Mouse (Mus musculus) hindbrain, embryonic 13.5 days (tissue): ENCODE measurements around the gene Dock2. TPM values are rescaled to one million over a fixed set of nuclear protein-coding genes. Genes with fewer than 3 reads are reported as not detected.
"Not testable (repeated sequence)": the region's sequence is repeated elsewhere in the genome, so short reads cannot be mapped to it uniquely, and the experiment has no call there.

Experiments
- ATAC-seq: fragments of 200-750 bp; cut with Nextera tagmentation; 2 replicates; pipeline ENCODE4 v1.8.0; 2017; ENCODE audit warnings: moderate TSS enrichment; ENCODE audit not compliant: low FRiP score
- H3K27ac ChIP-seq: fragments of 300-500 bp; sonication (generic); 2 replicates; pipeline ENCODE4 v1.5.1; 2015; ENCODE audit warnings: inconsistent platforms, mild to moderate bottlenecking, moderate library complexity
- H3K27me3 ChIP-seq: fragments of 300-500 bp; sonication (generic); 2 replicates; pipeline ENCODE4 v1.6.1; 2015; ENCODE audit warnings: mild to moderate bottlenecking, inconsistent platforms
- H3K36me3 ChIP-seq: fragments of 300-500 bp; sonication (generic); 2 replicates; pipeline ENCODE4 v1.6.1; 2015; ENCODE audit warnings: mild to moderate bottlenecking, inconsistent platforms
- H3K4me1 ChIP-seq: fragments of 300-500 bp; sonication (generic); replicated peaks from 2 replicates; pipeline ENCODE4 v1.6.1; 2015; ENCODE audit warnings: inconsistent platforms
- H3K4me2 ChIP-seq: fragments of 300-500 bp; sonication (generic); 2 replicates; pipeline ENCODE4 v1.6.1; 2015; ENCODE audit warnings: inconsistent platforms, mild to moderate bottlenecking, moderate library complexity
- H3K4me3 ChIP-seq: fragments of 300-500 bp; sonication (generic); 2 replicates; pipeline ENCODE4 v1.5.1; 2015; ENCODE audit warnings: mild to moderate bottlenecking, inconsistent platforms
- H3K9ac ChIP-seq: fragments of 300-500 bp; sonication (generic); 2 replicates; pipeline ENCODE4 v1.6.1; 2015; ENCODE audit warnings: mild to moderate bottlenecking, inconsistent platforms
- H3K9me3 ChIP-seq: fragments of 300-500 bp; sonication (generic); 2 replicates; pipeline ENCODE4 v1.6.1; 2016; ENCODE audit warnings: inconsistent platforms
- WGBS: fragments of 180-500 bp; shearing (Covaris S2); methylation state at CpG from one replicate; pipeline ENCODE4 v1.1.7; 2015; 5-methylcytosine and 5-hydroxymethylcytosine counted together
- polyA plus RNA-seq: library from polyadenylated mRNA; unstranded; fragments of >200 nt; fragmentation: Nextera tagmentation; extraction: Ambion mirVana; gene quantifications from 2 replicates; pipeline ENCODE4 v1.2.1, GENCODE M21; 2015

Dock2 gene
- polyA plus RNA-seq: 0.87 and 0.93 TPM in 2 replicates

GRCm38 (mm10) chr11:34783587-34784043 lies at the start of gene Dock2:
Gene Dock2 (minus strand): TSS chr11:34783892.
- H3K9me3 ChIP-seq: no peaks in the 10 kb centered on the region
- no peaks in the 10 kb centered on the region for H3K4me1 ChIP-seq
- 91% methylated on average over 12 of the region's 12 CpGs for WGBS
- H3K4me3 ChIP-seq: no peak within 1 kb of the TSS
- no peak within 1 kb of the TSS for H3K4me2 ChIP-seq
- no peaks in the 10 kb centered on the region for H3K27me3 ChIP-seq
- no peak for ATAC-seq
- H3K36me3 ChIP-seq: no peaks in the 10 kb centered on the region
- no peak within 1 kb of the TSS for H3K9ac ChIP-seq
- no peak within 1 kb of the TSS for H3K27ac ChIP-seq

DNA sequence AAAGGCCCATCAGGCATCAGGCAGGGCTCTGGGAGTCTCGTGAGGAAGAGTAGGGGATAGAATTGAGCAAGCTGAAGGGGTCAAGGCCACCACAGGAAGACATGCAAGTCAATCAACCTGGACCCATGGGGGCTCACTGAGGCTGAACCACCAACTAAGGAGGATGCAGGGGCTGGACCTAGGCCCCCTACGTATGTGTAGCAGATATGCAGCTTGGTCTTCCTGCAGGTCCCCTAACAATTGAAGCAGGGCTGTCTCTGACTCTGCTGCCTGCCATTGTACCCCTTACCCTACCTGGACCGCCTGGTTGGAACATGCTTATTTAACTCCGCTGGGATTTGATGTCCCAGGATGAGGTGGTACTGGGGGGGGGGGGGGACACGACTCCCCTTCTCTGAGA lies 49.0 kb upstream of the Dock2 start:
- H3K4me2 ChIP-seq: peak overlapping the region; percentile 78
- peak overlapping the region; percentile 83 for H3K9ac ChIP-seq
- peak overlapping the region; percentile 67 for H3K4me3 ChIP-seq
- no peak overlapping the region for H3K27ac ChIP-seq
- no peaks in the 10 kb centered on the region for H3K9me3 ChIP-seq
- H3K27me3 ChIP-seq: no peaks in the 10 kb centered on the region
- peaks cover 10% of the 10 kb centered on the region for H3K36me3 ChIP-seq
- ATAC-seq: no peak
- H3K4me1 ChIP-seq: peaks cover 15% of the 10 kb centered on the region
- WGBS: 13% methylated on average over 4 of the region's 5 CpGs

DNA sequence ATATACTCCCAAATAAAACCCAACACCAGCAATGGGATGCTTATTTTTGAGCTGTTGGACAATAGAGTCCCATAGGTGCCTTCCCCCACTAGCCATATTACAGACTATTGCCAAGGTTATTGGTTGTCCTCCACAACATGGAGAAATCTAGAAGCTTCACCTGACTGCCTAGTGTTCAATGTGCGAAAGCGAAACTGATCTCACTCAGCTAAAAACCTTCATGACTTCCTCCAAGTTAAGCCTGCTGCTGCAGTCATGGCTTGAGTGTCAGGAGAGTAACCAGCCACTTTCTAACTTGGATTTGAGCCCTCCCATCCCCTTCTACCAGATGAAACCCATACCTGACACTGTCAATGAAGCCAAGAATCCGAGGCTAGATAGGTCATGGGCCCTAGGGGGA lies 44.1 kb upstream of the Dock2 start:
- no peaks in the 10 kb centered on the region for H3K27me3 ChIP-seq
- H3K4me1 ChIP-seq: peaks cover 5% of the 10 kb centered on the region
- 93% methylated on average over 3 of the region's 3 CpGs for WGBS
- H3K4me3 ChIP-seq: no peak overlapping the region
- no peaks in the 10 kb centered on the region for H3K9me3 ChIP-seq
- H3K36me3 ChIP-seq: peaks cover 10% of the 10 kb centered on the region
- H3K27ac ChIP-seq: no peak overlapping the region
- no peak overlapping the region for H3K9ac ChIP-seq
- no peak for ATAC-seq
- H3K4me2 ChIP-seq: no peak overlapping the region

GRCm38 (mm10) chr11:34826940-34827339 lies 43.2 kb upstream of the Dock2 start:
- Histone ChIP-seq H3K4me1 (no peaks in the 10 kb centered on the region), H3K36me3 (peaks cover 16% of the 10 kb centered on the region), H3K27ac (no peak overlapping the region), H3K9me3 (no peaks in the 10 kb centered on the region), H3K9ac (no peak overlapping the region), H3K4me2 (no peak overlapping the region), H3K27me3 (no peaks in the 10 kb centered on the region), H3K4me3 (no peak overlapping the region)
- WGBS: 94% methylated on average over 2 of the region's 2 CpGs
- no peak for ATAC-seq

DNA sequence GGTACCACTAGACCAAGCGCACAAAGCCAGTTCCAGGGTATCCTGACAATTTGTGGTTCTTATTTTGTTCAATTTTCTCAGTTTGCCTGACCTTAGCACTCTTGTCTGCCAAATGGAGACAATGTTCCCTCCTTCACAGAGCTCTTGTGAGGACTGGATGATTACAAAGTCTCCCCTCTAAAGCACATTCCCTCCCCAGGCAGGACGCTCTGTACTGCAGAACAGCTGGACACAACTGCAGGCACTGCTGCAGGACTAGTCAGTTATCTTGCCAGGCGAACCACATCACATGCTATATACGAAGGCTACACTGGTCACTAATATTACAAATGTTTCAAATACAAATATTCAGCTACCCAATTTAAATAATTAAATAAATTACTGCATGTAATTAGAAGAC lies 41.1 kb upstream of the Dock2 start:
- H3K4me2 ChIP-seq: no peak overlapping the region
- H3K4me1 ChIP-seq: no peaks in the 10 kb centered on the region
- peaks cover 17% of the 10 kb centered on the region; the same call in 1 of the 2 replicates for H3K36me3 ChIP-seq
- H3K9me3 ChIP-seq: no peaks in the 10 kb centered on the region
- H3K27ac ChIP-seq: no peak overlapping the region
- H3K9ac ChIP-seq: no peak overlapping the region
- no peak for ATAC-seq
- no peaks in the 10 kb centered on the region for H3K27me3 ChIP-seq
- WGBS: 91% methylated on average over 4 of the region's 4 CpGs
- H3K4me3 ChIP-seq: no peak overlapping the region

DNA sequence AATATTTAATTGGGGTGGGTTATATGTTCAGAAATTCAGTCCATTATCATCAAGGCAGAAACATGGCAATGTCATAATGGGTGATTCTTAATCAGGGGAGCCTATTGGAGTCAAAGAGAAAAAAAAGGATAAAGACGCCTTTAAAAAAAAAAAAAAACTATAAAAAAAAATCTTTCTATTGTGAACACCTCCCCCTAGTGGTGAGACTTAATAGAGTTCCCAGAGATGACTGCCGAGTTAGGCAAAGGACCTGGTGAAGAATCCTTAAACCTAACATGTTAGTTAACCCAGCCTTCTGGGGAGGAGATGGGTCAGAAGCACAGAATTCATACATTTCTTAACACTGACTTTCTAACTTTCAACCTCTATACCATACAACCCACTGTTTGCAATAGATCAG lies 31.1 kb upstream of the Dock2 start:
- H3K36me3 ChIP-seq: peaks cover 17% of the 10 kb centered on the region
- no peak overlapping the region for H3K9ac ChIP-seq
- H3K4me3 ChIP-seq: no peak overlapping the region
- H3K9me3 ChIP-seq: no peaks in the 10 kb centered on the region
- no peaks in the 10 kb centered on the region for H3K4me1 ChIP-seq
- WGBS: 6% methylated on average over 2 of the region's 2 CpGs
- H3K4me2 ChIP-seq: no peak overlapping the region
- no peaks in the 10 kb centered on the region for H3K27me3 ChIP-seq
- no peak overlapping the region for H3K27ac ChIP-seq
- no peak for ATAC-seq

DNA sequence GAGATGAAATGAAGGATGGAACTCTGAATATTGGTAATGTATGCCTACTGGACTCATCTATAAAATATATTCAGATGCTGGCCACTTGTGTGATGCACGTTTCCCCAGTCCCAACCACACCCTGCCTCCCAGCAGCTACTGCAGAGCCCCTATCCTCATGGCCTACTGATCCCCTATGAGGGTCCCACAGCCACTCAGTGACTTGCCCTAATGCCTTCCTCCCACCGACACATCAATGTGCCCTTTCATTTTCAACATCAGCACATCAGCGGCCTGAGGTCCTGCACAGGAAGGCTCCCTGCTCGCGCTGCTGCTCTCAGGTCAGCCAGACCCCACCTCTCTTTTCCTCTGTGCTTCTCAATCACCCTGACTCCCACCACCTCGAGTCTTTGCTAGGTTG lies 30.6 kb upstream of the Dock2 start:
- Histone ChIP-seq H3K9ac (no peak overlapping the region), H3K4me2 (no peak overlapping the region), H3K36me3 (peaks cover 17% of the 10 kb centered on the region), H3K27me3 (no peaks in the 10 kb centered on the region), H3K9me3 (no peaks in the 10 kb centered on the region), H3K4me3 (no peak overlapping the region), H3K4me1 (no peaks in the 10 kb centered on the region), H3K27ac (no peak overlapping the region)
- WGBS: 84% methylated on average over 6 of the region's 6 CpGs
- no peak for ATAC-seq

- WGBS: 88% methylated on average over 4 of the region's 4 CpGs
- not testable (repeated sequence) for H3K9me3 ChIP-seq, H3K4me3 ChIP-seq, H3K27me3 ChIP-seq, H3K27ac ChIP-seq, H3K9ac ChIP-seq, H3K4me2 ChIP-seq, H3K4me1 ChIP-seq, H3K36me3 ChIP-seq, ATAC-seq
Measured at GRCm38 (mm10) chr11:34805026-34805425, 21.3 kb upstream of the Dock2 start.

GRCm38 (mm10) chr11:34798066-34798465 lies 14.4 kb upstream of the Dock2 start:
- H3K4me3 ChIP-seq, ATAC-seq: not testable (repeated sequence)
- WGBS: 71% methylated on average over 8 of the region's 8 CpGs

GRCm38 (mm10) chr11:34796097-34796496 lies 12.4 kb upstream of the Dock2 start:
- H3K4me2 ChIP-seq: no peak overlapping the region
- H3K27me3 ChIP-seq: no peaks in the 10 kb centered on the region
- 25% methylated on average over 4 of the region's 4 CpGs for WGBS
- no peaks in the 10 kb centered on the region for H3K9me3 ChIP-seq
- no peak overlapping the region for H3K27ac ChIP-seq
- H3K36me3 ChIP-seq: no peaks in the 10 kb centered on the region
- H3K4me1 ChIP-seq: no peaks in the 10 kb centered on the region
- no peak overlapping the region for H3K4me3 ChIP-seq
- no peak overlapping the region for H3K9ac ChIP-seq
- ATAC-seq: no peak

More at GRCm38 (mm10) chr11:34798066-34798465, 14.4 kb upstream of the Dock2 start:
- H3K27ac ChIP-seq, H3K27me3 ChIP-seq, H3K36me3 ChIP-seq, H3K4me1 ChIP-seq, H3K9ac ChIP-seq, H3K9me3 ChIP-seq, H3K4me2 ChIP-seq: not testable (repeated sequence)

DNA sequence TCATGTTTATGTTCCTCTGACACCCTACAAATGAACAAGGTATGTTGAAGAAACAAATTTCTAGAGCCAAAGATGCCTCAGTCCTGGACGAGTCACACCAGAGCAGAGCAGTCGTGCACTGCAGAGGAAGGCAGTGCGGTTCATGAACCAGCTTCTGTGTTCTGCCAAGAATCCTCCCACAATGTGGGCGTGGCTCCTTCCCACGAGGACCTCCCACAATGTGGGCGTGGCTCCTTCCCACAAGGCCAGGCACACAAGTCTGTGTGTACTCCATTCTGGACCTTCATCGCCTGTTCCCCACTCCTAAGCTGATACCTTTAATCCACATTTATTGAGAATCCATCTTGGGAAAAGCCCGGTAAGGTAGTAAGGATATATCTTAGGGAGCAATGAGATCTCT lies 8.2 kb upstream of the Dock2 start:
- H3K9ac ChIP-seq: no peak overlapping the region
- no peak for ATAC-seq
- 76% methylated on average over 8 of the region's 8 CpGs for WGBS
- H3K4me3 ChIP-seq: no peak overlapping the region
- no peaks in the 10 kb centered on the region for H3K9me3 ChIP-seq
- H3K4me2 ChIP-seq: no peak overlapping the region
- no peaks in the 10 kb centered on the region for H3K36me3 ChIP-seq
- no peak overlapping the region for H3K27ac ChIP-seq
- no peaks in the 10 kb centered on the region for H3K4me1 ChIP-seq
- no peaks in the 10 kb centered on the region for H3K27me3 ChIP-seq

- Histone ChIP-seq H3K4me1 (no peaks in the 10 kb centered on the region), H3K4me3 (no peak overlapping the region), H3K9ac (no peak overlapping the region), H3K36me3 (no peaks in the 10 kb centered on the region), H3K9me3 (no peaks in the 10 kb centered on the region), H3K27ac (no peak overlapping the region), H3K27me3 (no peaks in the 10 kb centered on the region), H3K4me2 (no peak overlapping the region)
- no peak for ATAC-seq
Measured at GRCm38 (mm10) chr11:34784864-34785263, 1.2 kb upstream of the Dock2 start.

DNA sequence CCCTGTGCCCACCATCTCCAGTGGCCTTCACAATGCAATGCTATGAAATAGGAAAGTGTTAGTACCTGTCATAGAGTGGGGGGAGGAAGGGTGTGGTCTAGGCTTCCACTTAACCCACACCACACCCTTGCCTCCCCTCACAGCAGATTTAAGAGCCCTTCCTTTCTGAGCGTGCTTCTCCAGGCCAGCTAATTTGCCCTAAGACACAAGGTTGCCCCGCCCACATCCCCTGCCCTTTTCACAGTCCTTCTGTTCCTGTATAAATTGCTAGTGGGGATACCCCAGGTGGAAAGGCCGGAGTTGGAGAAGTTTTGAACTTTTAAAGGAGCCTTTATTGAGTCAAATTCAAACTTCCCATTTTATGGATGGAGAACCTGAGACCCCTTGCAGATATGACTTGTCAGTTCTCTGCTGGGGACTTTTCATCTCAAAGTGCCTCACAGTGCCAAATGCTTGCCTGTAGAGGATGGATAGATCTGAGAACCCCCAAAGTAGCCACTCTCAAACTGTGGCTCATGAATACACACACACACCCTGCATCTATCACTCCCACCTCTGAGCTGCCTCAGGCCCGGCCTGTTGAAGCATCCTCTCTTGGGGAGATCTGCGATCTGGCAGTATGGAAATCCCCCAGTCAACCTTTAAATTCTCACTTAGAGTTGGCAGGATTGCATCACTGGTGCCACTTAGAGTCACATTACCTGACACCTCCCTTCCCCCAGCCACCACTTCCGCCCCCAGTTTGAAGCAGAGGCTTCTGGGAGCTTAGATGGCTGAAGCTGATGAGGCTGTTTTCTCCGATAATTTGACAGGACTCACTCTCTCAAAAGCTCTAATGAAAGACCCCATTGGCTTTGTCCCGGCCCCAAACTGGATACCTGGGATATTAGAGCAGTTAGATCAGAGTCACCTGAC lies 919 bp downstream of the Dock2 start:
- no peaks in the 10 kb centered on the region for H3K4me1 ChIP-seq
- ATAC-seq: no peak
- H3K27ac ChIP-seq: no peak overlapping the region
- H3K9ac ChIP-seq: no peak overlapping the region
- no peak overlapping the region for H3K4me2 ChIP-seq
- H3K4me3 ChIP-seq: no peak overlapping the region
- no peaks in the 10 kb centered on the region for H3K27me3 ChIP-seq
- WGBS: 82% methylated on average over 8 of the region's 8 CpGs
- no peaks in the 10 kb centered on the region for H3K36me3 ChIP-seq
- no peaks in the 10 kb centered on the region for H3K9me3 ChIP-seq
